Mouse (Mus musculus) stomach, postnatal 0 days (tissue): ENCODE measurements around the gene Birc3. TPM values are rescaled to one million over a fixed set of nuclear protein-coding genes. Genes with fewer than 3 reads are reported as not detected.
"Not testable (repeated sequence)": the region's sequence is repeated elsewhere in the genome, so short reads cannot be mapped to it uniquely, and the experiment has no call there.

ENCODE experiments used
- ATAC-seq: fragments of 200-750 bp; cut with Nextera tagmentation; 2 replicates; pipeline ENCODE4 v1.8.0; 2017; ENCODE audit not compliant: low FRiP score, low TSS enrichment
- DNase-seq: peaks from one replicate; pipeline ENCODE4 v3.0.0-alpha.2; 2016; ENCODE audit warnings: low spot score
- H3K27ac ChIP-seq: fragments of 300-500 bp; sonication (generic); replicated peaks from 2 replicates; pipeline ENCODE4 v1.5.1; 2014; ENCODE audit warnings: mild to moderate bottlenecking, control low read depth
- H3K27me3 ChIP-seq: fragments of 300-500 bp; sonication (generic); 2 replicates; pipeline ENCODE4 v1.6.1; 2014; ENCODE audit warnings: low read length; ENCODE audit not compliant: control insufficient read depth, insufficient read depth
- H3K36me3 ChIP-seq: fragments of 300-500 bp; sonication (generic); 2 replicates; pipeline ENCODE4 v1.6.1; 2014; ENCODE audit warnings: low read length, mixed read lengths; ENCODE audit not compliant: control insufficient read depth, insufficient read depth
- H3K4me1 ChIP-seq: fragments of 300-500 bp; sonication (generic); replicated peaks from 2 replicates; pipeline ENCODE4 v1.6.1; 2014; ENCODE audit warnings: antibody characterized with exemption; ENCODE audit not compliant: control insufficient read depth, insufficient read depth
- H3K4me2 ChIP-seq: fragments of 300-500 bp; sonication (generic); replicated peaks from 2 replicates; pipeline ENCODE4 v1.6.1; 2014; ENCODE audit warnings: low read depth, mild to moderate bottlenecking, control low read depth, moderate library complexity
- H3K4me3 ChIP-seq: fragments of 300-500 bp; sonication (generic); 2 replicates; pipeline ENCODE4 v1.5.1; 2014; ENCODE audit warnings: low read depth, low read length, control low read depth
- H3K9ac ChIP-seq: fragments of 300-500 bp; sonication (generic); 2 replicates; pipeline ENCODE4 v1.6.1; 2014; ENCODE audit warnings: mild to moderate bottlenecking, low read length, control low read depth, mixed read lengths
- H3K9me3 ChIP-seq: fragments of 300-500 bp; sonication (generic); 2 replicates; pipeline ENCODE4 v1.6.1; 2016; ENCODE audit warnings: low read length; ENCODE audit not compliant: control insufficient read depth
- CTCF ChIP-seq: IDR thresholded peaks from 2 replicates; pipeline ENCODE4 v1.5.1; 2016; ENCODE audit warnings: antibody characterized with exemption, low read depth, mild to moderate bottlenecking, moderate library complexity
- EP300 ChIP-seq: optimal IDR thresholded peaks from 2 replicates; pipeline ENCODE3; 2016; ENCODE audit warnings: antibody characterized with exemption
- WGBS: fragments of 180-500 bp; shearing (Covaris S2); extraction: QIAGEN DNeasy Blood & Tissue Kit; methylation state at CpG from one replicate; pipeline ENCODE4 v1.1.7; 2014; 5-methylcytosine and 5-hydroxymethylcytosine counted together
- polyA plus RNA-seq: library from polyadenylated mRNA; unstranded; fragments of >200 nt; fragmentation: Nextera tagmentation; extraction: Ambion mirVana; gene quantifications from 2 replicates; pipeline ENCODE4 v1.2.1, GENCODE M21; 2015

Gene Birc3
- polyA plus RNA-seq, 1 experiment from 2014 or later: 5.2 TPM

GRCm38 (mm10) chr9:7860976-7861375 is 12.0 kb downstream of the Birc3 start:
- Histone ChIP-seq H3K27me3 (no peaks in the 10 kb centered on the region), H3K4me2 (no peak overlapping the region), H3K9ac (no peak overlapping the region), H3K9me3 (no peaks in the 10 kb centered on the region), H3K4me1 (no peaks in the 10 kb centered on the region), H3K4me3 (no peak overlapping the region), H3K27ac (no peak overlapping the region), H3K36me3 (no peaks in the 10 kb centered on the region)
- 84% methylated on average over 5 of the region's 5 CpGs for WGBS
- ATAC-seq (no peak), DNase-seq (no peak)
- TF ChIP-seq CTCF: no peak
- TF ChIP-seq EP300: no peak

- ATAC-seq: no peak
- H3K4me3 ChIP-seq: no peak overlapping the region
- H3K9me3 ChIP-seq: no peaks in the 10 kb centered on the region
- no peak for DNase-seq
- WGBS: 65% methylated on average over 3 of the region's 3 CpGs
- H3K4me1 ChIP-seq: no peaks in the 10 kb centered on the region
- H3K9ac ChIP-seq: no peak overlapping the region
- no peak overlapping the region for H3K4me2 ChIP-seq
- no peak overlapping the region for H3K27ac ChIP-seq
- TF ChIP-seq CTCF (no peak), EP300 (no peak)
- no peaks in the 10 kb centered on the region for H3K27me3 ChIP-seq
- H3K36me3 ChIP-seq: no peaks in the 10 kb centered on the region
Measured at GRCm38 (mm10) chr9:7855912-7856311, 17.1 kb downstream of the Birc3 start.

- H3K9ac ChIP-seq: no peak overlapping the region
- ATAC-seq (0 out of 2 replicates have a peak, but pooled peaks have one; percentile 56), DNase-seq (peak; percentile 46)
- no peak overlapping the region for H3K4me2 ChIP-seq
- no peak overlapping the region for H3K4me3 ChIP-seq
- 67% methylated on average over 1 of the region's 1 CpGs for WGBS
- H3K27ac ChIP-seq: no peak overlapping the region
- no peaks in the 10 kb centered on the region for H3K27me3 ChIP-seq
- TF ChIP-seq CTCF (peak; percentile 81), EP300 (no peak)
- no peaks in the 10 kb centered on the region for H3K4me1 ChIP-seq
- H3K9me3 ChIP-seq: no peaks in the 10 kb centered on the region
- no peaks in the 10 kb centered on the region for H3K36me3 ChIP-seq
Measured at GRCm38 (mm10) chr9:7855374-7855773, 17.6 kb downstream of the Birc3 start.

GRCm38 (mm10) chr9:7854196-7854595 is 18.8 kb downstream of the Birc3 start:
- not testable (repeated sequence) for H3K9ac ChIP-seq, ATAC-seq, H3K9me3 ChIP-seq, DNase-seq, H3K4me1 ChIP-seq, H3K4me3 ChIP-seq, H3K27me3 ChIP-seq, H3K36me3 ChIP-seq, H3K4me2 ChIP-seq, H3K27ac ChIP-seq
- 83% methylated on average over 14 of the region's 14 CpGs for WGBS

- Histone ChIP-seq H3K4me2 (no peak overlapping the region), H3K36me3 (no peaks in the 10 kb centered on the region), H3K4me1 (no peaks in the 10 kb centered on the region), H3K27me3 (no peaks in the 10 kb centered on the region), H3K27ac (no peak overlapping the region), H3K9ac (no peak overlapping the region), H3K4me3 (no peak overlapping the region), H3K9me3 (no peaks in the 10 kb centered on the region)
- TF ChIP-seq EP300: no peak
- no peak for TF ChIP-seq CTCF
- DNase-seq (no peak), ATAC-seq (no peak)
- WGBS: 74% methylated on average over 4 of the region's 4 CpGs
Measured at GRCm38 (mm10) chr9:7852346-7853230, 20.4 kb downstream of the Birc3 start.

GRCm38 (mm10) chr9:7851841-7852240 is 21.1 kb downstream of the Birc3 start:
- Histone ChIP-seq H3K9me3 (no peaks in the 10 kb centered on the region), H3K4me2 (no peak overlapping the region), H3K27ac (no peak overlapping the region), H3K4me3 (no peak overlapping the region), H3K36me3 (no peaks in the 10 kb centered on the region), H3K9ac (no peak overlapping the region), H3K4me1 (no peaks in the 10 kb centered on the region), H3K27me3 (no peaks in the 10 kb centered on the region)
- ATAC-seq (no peak), DNase-seq (no peak)
- 85% methylated on average over 8 of the region's 8 CpGs for WGBS
- TF ChIP-seq EP300 (no peak), CTCF (no peak)
